Mouse (Mus musculus): Measurements from ENCODE around the gene Apod. TPM values are rescaled to one million over a fixed set of nuclear protein-coding genes. Genes with fewer than 3 reads are reported as not detected.
A peak's percentile ranks its signal among the peaks of the same experiment; 100 is the strongest.

Gene Apod
- total and polyA plus RNA-seq, 2 experiments, result not detected

DNA sequence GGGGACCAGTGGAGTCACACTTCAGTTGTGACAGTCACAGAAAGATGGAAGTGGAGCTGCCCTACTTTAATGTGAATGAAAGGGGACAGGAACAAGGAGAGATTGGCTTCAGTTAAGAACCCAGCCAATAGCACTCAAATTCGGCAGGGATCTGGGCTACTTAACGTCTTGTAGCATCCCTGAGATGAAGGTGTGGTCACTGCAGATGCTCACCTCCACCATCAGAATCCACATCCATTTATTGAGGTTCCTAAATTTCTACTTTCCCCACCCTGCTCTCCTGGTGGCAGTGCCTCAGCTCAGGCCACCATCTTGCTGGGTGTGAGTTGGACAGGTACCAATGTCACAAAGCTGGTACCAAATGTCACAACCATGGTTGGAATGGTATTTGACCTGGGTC, 13.3 kb upstream of the Apod start:
- 86% methylated on average over 2 of the region's 2 CpGs for WGBS
- Histone ChIP-seq H3K36me3 (ENCODE audit: control insufficient read depth, insufficient read depth, low read length) (no peaks in the 10 kb centered on the region), H3K9ac (ENCODE audit: low read depth, low read length) (no peak overlapping the region), H3K27ac (replicated peaks; ENCODE audit: insufficient read depth, low read depth, low read length) (peak overlapping the region; percentile 25; the same call in 1 of the 2 replicates), H3K79me2 (ENCODE audit: control insufficient read depth, insufficient read depth, low read length) (no peaks in the 10 kb centered on the region), H3K27me3 (ENCODE audit: control insufficient read depth, insufficient read depth, low read length) (no peaks in the 10 kb centered on the region), H3K4me3 (ENCODE audit: insufficient read depth, low read depth, low read length) (no peak overlapping the region), H3K4me1 (ENCODE audit: control insufficient read depth, insufficient read depth, low read length) (0 out of 2 replicates have a peak, but pooled peaks cover 6% of the 10 kb centered on the region)
- no peak for TF ChIP-seq POLR2A (IDR thresholded peaks at IDR 0.05; ENCODE audit: extremely low read depth, insufficient read depth, low read length)
- TF ChIP-seq CTCF (IDR thresholded peaks at IDR 0.05; ENCODE audit: low read depth, low read length), result no peak
- no peak for DNase-seq (ENCODE audit: extremely low read depth, low read depth, low spot score)

DNA sequence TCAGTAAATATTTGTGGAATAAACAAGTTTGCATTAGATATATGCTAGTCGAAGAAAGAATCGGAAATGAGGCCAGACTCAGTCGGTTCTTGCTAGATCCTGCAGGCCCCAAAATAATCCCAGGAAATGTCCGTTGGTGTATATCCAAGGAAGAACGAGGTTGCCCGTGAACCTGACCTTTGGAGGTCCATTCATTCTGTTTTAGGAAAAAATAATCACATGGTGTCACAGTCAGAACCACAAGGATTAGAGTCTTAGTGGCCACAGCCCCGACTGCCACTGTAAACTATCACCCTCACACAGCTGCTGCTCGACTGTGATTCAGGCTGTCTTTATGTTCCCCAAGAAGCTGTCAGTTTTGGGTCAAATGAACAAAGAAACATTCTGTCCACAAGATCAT, 12.8 kb upstream of the Apod start:
- Histone ChIP-seq H3K4me3 (ENCODE audit: insufficient read depth, low read depth, low read length) (no peak overlapping the region), H3K4me1 (ENCODE audit: control insufficient read depth, insufficient read depth, low read length) (0 out of 2 replicates have a peak, but pooled peaks cover 6% of the 10 kb centered on the region), H3K27ac (replicated peaks; ENCODE audit: insufficient read depth, low read depth, low read length) (peak overlapping the region; percentile 25; the same call in 1 of the 2 replicates), H3K36me3 (ENCODE audit: control insufficient read depth, insufficient read depth, low read length) (no peaks in the 10 kb centered on the region), H3K79me2 (ENCODE audit: control insufficient read depth, insufficient read depth, low read length) (no peaks in the 10 kb centered on the region), H3K27me3 (ENCODE audit: control insufficient read depth, insufficient read depth, low read length) (no peaks in the 10 kb centered on the region), H3K9ac (ENCODE audit: low read depth, low read length) (no peak overlapping the region)
- TF ChIP-seq CTCF (IDR thresholded peaks at IDR 0.05; ENCODE audit: low read depth, low read length) (no peak), POLR2A (IDR thresholded peaks at IDR 0.05; ENCODE audit: extremely low read depth, insufficient read depth, low read length) (no peak)
- 62% methylated on average over 8 of the region's 8 CpGs for WGBS
- DNase-seq (ENCODE audit: extremely low read depth, low read depth, low spot score), result no peak

DNA sequence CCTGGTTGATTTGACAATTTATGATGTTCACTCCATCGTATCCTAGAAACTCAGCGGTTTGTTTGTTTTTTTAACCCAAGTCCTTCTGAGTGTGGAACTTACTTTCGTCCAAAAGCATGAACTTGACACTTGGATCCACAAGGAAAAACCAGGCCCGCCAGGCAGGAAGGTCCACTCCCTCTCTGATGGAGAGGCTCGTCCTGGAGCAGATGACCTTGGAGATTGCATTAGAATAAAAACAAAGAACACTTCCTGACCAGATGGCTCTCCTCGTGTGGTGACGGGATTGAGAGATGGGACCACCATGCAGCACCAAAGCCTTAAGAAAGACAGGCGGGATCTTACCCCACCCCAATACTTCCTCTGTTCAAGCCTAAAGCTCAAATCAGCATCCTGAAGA, 12.1 kb upstream of the Apod start:
- 0 out of 2 replicates have a peak, but pooled peaks cover 6% of the 10 kb centered on the region for H3K4me1 ChIP-seq (ENCODE audit: control insufficient read depth, insufficient read depth, low read length)
- no peaks in the 10 kb centered on the region for H3K27me3 ChIP-seq (ENCODE audit: control insufficient read depth, insufficient read depth, low read length)
- no peak overlapping the region for H3K4me3 ChIP-seq (ENCODE audit: insufficient read depth, low read depth, low read length)
- no peaks in the 10 kb centered on the region for H3K36me3 ChIP-seq (ENCODE audit: control insufficient read depth, insufficient read depth, low read length)
- 81% methylated on average over 8 of the region's 8 CpGs for WGBS
- TF ChIP-seq CTCF (IDR thresholded peaks at IDR 0.05; ENCODE audit: low read depth, low read length) (no peak), POLR2A (IDR thresholded peaks at IDR 0.05; ENCODE audit: extremely low read depth, insufficient read depth, low read length) (no peak)
- peak overlapping the region; percentile 15; the same call in 1 of the 2 replicates for H3K27ac ChIP-seq (replicated peaks; ENCODE audit: insufficient read depth, low read depth, low read length)
- H3K9ac ChIP-seq (ENCODE audit: low read depth, low read length), result no peak overlapping the region
- DNase-seq (ENCODE audit: extremely low read depth, low read depth, low spot score), result no peak
- no peaks in the 10 kb centered on the region for H3K79me2 ChIP-seq (ENCODE audit: control insufficient read depth, insufficient read depth, low read length)

DNA sequence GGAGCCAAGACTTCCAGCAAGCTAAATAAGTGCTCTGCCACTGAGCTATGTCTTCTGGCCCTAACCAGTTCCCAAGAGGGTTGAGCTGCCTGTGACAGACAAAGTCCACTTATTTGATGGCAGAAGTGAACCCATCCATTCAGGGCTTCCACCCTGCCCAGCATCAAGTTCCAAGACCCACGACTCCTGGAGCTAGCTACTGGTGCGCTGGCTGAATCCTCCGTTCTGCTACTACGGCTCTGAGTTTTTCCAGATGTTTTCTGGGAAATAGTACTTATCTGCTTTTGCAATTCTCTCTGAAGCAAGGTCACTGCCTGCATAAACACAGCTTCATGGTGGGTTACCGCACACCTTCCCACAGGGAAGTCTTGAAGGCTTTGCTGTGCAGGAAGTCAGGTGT, 11.4 kb upstream of the Apod start:
- 89% methylated on average over 5 of the region's 5 CpGs for WGBS
- no peak overlapping the region for H3K27ac ChIP-seq (replicated peaks; ENCODE audit: insufficient read depth, low read depth, low read length)
- H3K9ac ChIP-seq (ENCODE audit: low read depth, low read length), result no peak overlapping the region
- no peak overlapping the region for H3K4me3 ChIP-seq (ENCODE audit: insufficient read depth, low read depth, low read length)
- H3K36me3 ChIP-seq (ENCODE audit: control insufficient read depth, insufficient read depth, low read length), result no peaks in the 10 kb centered on the region
- no peaks in the 10 kb centered on the region for H3K79me2 ChIP-seq (ENCODE audit: control insufficient read depth, insufficient read depth, low read length)
- TF ChIP-seq CTCF (IDR thresholded peaks at IDR 0.05; ENCODE audit: low read depth, low read length) (no peak), POLR2A (IDR thresholded peaks at IDR 0.05; ENCODE audit: extremely low read depth, insufficient read depth, low read length) (no peak)
- 0 out of 2 replicates have a peak, but pooled peaks cover 6% of the 10 kb centered on the region for H3K4me1 ChIP-seq (ENCODE audit: control insufficient read depth, insufficient read depth, low read length)
- H3K27me3 ChIP-seq (ENCODE audit: control insufficient read depth, insufficient read depth, low read length), result no peaks in the 10 kb centered on the region
- DNase-seq (ENCODE audit: extremely low read depth, low read depth, low spot score), result no peak

DNA sequence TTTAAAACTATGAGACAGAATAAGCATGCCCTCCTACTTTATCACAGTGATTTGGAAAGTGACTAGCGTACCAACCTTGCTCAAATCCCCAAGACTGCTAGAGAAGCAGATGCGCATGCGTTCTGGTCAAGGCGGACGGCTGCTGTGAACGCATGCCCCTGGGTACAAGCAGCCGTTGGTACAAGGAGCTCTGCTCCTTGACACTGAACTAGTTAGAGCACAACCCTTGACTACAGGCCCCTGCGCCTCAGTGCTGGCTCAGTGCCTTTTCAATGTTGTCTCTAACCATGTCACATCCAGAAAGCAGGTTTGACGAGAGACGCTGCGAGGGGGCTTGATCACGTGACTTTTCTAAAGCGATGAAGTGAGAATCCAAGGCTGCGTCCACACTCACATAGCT, 10.5 kb upstream of the Apod start:
- H3K79me2 ChIP-seq (ENCODE audit: control insufficient read depth, insufficient read depth, low read length), result no peaks in the 10 kb centered on the region
- no peaks in the 10 kb centered on the region for H3K27me3 ChIP-seq (ENCODE audit: control insufficient read depth, insufficient read depth, low read length)
- no peak overlapping the region for H3K27ac ChIP-seq (replicated peaks; ENCODE audit: insufficient read depth, low read depth, low read length)
- no peak overlapping the region for H3K9ac ChIP-seq (ENCODE audit: low read depth, low read length)
- H3K4me3 ChIP-seq (ENCODE audit: insufficient read depth, low read depth, low read length), result no peak overlapping the region
- no peaks in the 10 kb centered on the region for H3K36me3 ChIP-seq (ENCODE audit: control insufficient read depth, insufficient read depth, low read length)
- H3K4me1 ChIP-seq (ENCODE audit: control insufficient read depth, insufficient read depth, low read length), result 0 out of 2 replicates have a peak, but pooled peaks cover 6% of the 10 kb centered on the region
- DNase-seq (ENCODE audit: extremely low read depth, low read depth, low spot score), result no peak
- TF ChIP-seq POLR2A (IDR thresholded peaks at IDR 0.05; ENCODE audit: extremely low read depth, insufficient read depth, low read length), result no peak
- TF ChIP-seq CTCF (IDR thresholded peaks at IDR 0.05; ENCODE audit: low read depth, low read length), result no peak
- 96% methylated on average over 14 of the region's 14 CpGs for WGBS

DNA sequence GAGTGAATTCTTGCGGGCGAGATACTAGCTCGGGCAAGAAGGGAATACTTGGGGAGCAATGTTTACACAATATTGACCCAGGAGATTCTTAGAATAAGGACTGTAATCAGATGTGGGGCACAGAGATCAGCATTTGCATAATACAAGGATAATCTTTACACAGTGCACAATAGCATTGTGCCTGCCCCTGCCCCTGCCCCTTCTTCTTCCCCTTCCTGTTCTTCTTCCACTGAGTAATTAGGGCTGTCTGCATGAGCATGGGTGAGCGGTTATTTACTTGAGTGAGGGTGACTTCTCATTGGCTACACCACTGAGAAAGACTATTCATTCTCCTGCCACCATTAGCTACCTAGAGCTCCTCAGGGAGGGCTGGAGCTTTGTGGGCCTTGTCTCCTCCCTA, 6.9 kb upstream of the Apod start:
- no peak for DNase-seq (ENCODE audit: extremely low read depth, low read depth, low spot score)
- H3K79me2 ChIP-seq (ENCODE audit: control insufficient read depth, insufficient read depth, low read length), result no peaks in the 10 kb centered on the region
- TF ChIP-seq CTCF (IDR thresholded peaks at IDR 0.05; ENCODE audit: low read depth, low read length) (no peak), POLR2A (IDR thresholded peaks at IDR 0.05; ENCODE audit: extremely low read depth, insufficient read depth, low read length) (no peak)
- H3K27ac ChIP-seq (replicated peaks; ENCODE audit: insufficient read depth, low read depth, low read length), result no peak overlapping the region
- H3K4me1 ChIP-seq (ENCODE audit: control insufficient read depth, insufficient read depth, low read length), result no peaks in the 10 kb centered on the region
- H3K27me3 ChIP-seq (ENCODE audit: control insufficient read depth, insufficient read depth, low read length), result no peaks in the 10 kb centered on the region
- no peaks in the 10 kb centered on the region for H3K36me3 ChIP-seq (ENCODE audit: control insufficient read depth, insufficient read depth, low read length)
- 67% methylated on average over 4 of the region's 4 CpGs for WGBS
- no peak overlapping the region for H3K9ac ChIP-seq (ENCODE audit: low read depth, low read length)
- H3K4me3 ChIP-seq (ENCODE audit: insufficient read depth, low read depth, low read length), result no peak overlapping the region
